Mouse (Mus musculus) heart, embryonic 12.5 days (tissue): ENCODE data around the gene Nos1. TPM values are rescaled to one million over a fixed set of nuclear protein-coding genes. Genes with fewer than 3 reads are reported as not detected.

ENCODE experiments used
- ATAC-seq: fragments of 200-750 bp; cut with Nextera tagmentation; 2 replicates; pipeline ENCODE4 v1.8.0; 2017; ENCODE audit warnings: moderate TSS enrichment, moderate library complexity; ENCODE audit not compliant: insufficient number of reproducible peaks, low FRiP score
- H3K27ac ChIP-seq: fragments of 300-500 bp; sonication (generic); 2 replicates; pipeline ENCODE4 v1.5.1; 2016; ENCODE audit warnings: mild to moderate bottlenecking, moderate library complexity; ENCODE audit not compliant: poor library complexity, severe bottlenecking
- H3K27me3 ChIP-seq: fragments of 300-500 bp; sonication (generic); replicated peaks from 2 replicates; pipeline ENCODE4 v1.6.1; 2016; ENCODE audit warnings: mild to moderate bottlenecking, moderate library complexity
- H3K36me3 ChIP-seq: fragments of 300-500 bp; sonication (generic); 2 replicates; pipeline ENCODE4 v1.6.1; 2016; ENCODE audit warnings: mild to moderate bottlenecking, moderate library complexity
- H3K4me1 ChIP-seq: fragments of 300-500 bp; sonication (generic); replicated peaks from 2 replicates; pipeline ENCODE4 v1.6.1; 2016; ENCODE audit warnings: mild to moderate bottlenecking
- H3K4me2 ChIP-seq: fragments of 300-500 bp; sonication (generic); 2 replicates; pipeline ENCODE4 v1.6.1; 2016; ENCODE audit warnings: mild to moderate bottlenecking, moderate library complexity
- H3K4me3 ChIP-seq: fragments of 300-500 bp; sonication (generic); 2 replicates; pipeline ENCODE4 v1.5.1; 2016; ENCODE audit warnings: mild to moderate bottlenecking
- H3K9ac ChIP-seq: fragments of 300-500 bp; sonication (generic); 2 replicates; pipeline ENCODE4 v1.6.1; 2016; ENCODE audit warnings: mild to moderate bottlenecking, moderate library complexity
- H3K9me3 ChIP-seq: fragments of 300-500 bp; sonication (generic); replicated peaks from 2 replicates; pipeline ENCODE4 v1.6.1; 2016; ENCODE audit warnings: mild to moderate bottlenecking, moderate library complexity
- WGBS: fragments of 180-500 bp; shearing (Covaris S2); methylation state at CpG from one replicate; pipeline ENCODE4 v1.1.7; 2016; 5-methylcytosine and 5-hydroxymethylcytosine counted together
- polyA plus RNA-seq: library from polyadenylated mRNA; unstranded; fragments of >200 nt; fragmentation: Nextera tagmentation; extraction: Ambion mirVana; gene quantifications from 2 replicates; pipeline ENCODE4 v1.2.1, GENCODE M21; 2016

The Nos1 gene
- polyA plus RNA-seq, 1 experiment from 2014 or later = 0.09 TPM

DNA sequence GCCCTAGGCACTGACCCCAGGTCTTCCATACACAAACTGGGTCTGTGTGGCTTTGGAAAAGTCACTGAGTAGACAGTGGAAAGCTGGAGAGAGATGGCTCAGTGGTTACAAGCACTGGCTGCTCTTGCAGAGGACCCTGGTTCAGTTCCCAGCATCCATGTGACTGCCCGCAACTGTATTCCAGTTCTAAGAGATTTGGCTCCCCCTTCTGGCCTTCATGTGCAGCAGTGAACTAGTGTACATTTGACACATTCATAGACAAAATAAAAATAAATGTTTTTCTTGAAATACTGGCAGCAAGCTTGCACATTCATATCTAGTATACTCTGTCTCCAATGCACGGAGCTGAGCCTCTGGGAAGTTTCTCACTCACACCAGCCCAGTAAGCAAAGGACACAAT is 147.7 kb downstream of the Nos1 start:
- Histone ChIP-seq H3K4me2 (no peak overlapping the region), H3K27me3 (peaks cover 4% of the 10 kb centered on the region; the same call in 1 of the 2 replicates)
- 89% methylated on average over 2 of the region's 2 CpGs for WGBS

DNA sequence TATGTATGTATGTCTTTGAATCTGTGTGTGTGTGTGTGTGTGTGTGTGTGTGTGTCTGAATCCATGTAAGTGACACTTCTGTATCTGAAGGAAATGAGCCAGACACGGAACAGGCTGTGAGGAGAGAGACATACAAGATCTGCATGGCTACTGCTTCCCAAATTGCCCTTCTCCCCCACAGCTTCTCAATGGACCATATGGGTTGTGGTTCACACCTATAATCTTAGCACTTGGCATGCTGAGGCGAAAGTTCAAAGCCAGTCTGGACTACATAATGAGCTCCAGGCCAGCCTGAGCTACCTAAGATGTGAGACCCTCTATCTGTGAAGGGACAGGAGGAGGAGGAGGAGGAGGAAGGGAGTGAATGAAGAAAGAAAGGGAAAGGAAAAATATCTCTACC is 151.4 kb downstream of the Nos1 start:
- Histone ChIP-seq H3K27me3 (peaks cover 24% of the 10 kb centered on the region), H3K4me2 (no peak overlapping the region), H3K4me1 (no peaks in the 10 kb centered on the region), H3K36me3 (no peaks in the 10 kb centered on the region), H3K9ac (no peak overlapping the region), H3K27ac (no peak overlapping the region), H3K9me3 (0 out of 2 replicates have a peak, but pooled peaks cover 3% of the 10 kb centered on the region), H3K4me3 (no peak overlapping the region)
- ATAC-seq = no peak
- 74% methylated on average over 2 of the region's 2 CpGs for WGBS

More for the DNA sequence above, 147.7 kb downstream of the Nos1 start:
- Histone ChIP-seq H3K9me3 (0 out of 2 replicates have a peak, but pooled peaks cover 3% of the 10 kb centered on the region), H3K4me1 (no peaks in the 10 kb centered on the region), H3K9ac (no peak overlapping the region), H3K27ac (no peak overlapping the region), H3K36me3 (no peaks in the 10 kb centered on the region), H3K4me3 (no peak overlapping the region)
- ATAC-seq = no peak

DNA sequence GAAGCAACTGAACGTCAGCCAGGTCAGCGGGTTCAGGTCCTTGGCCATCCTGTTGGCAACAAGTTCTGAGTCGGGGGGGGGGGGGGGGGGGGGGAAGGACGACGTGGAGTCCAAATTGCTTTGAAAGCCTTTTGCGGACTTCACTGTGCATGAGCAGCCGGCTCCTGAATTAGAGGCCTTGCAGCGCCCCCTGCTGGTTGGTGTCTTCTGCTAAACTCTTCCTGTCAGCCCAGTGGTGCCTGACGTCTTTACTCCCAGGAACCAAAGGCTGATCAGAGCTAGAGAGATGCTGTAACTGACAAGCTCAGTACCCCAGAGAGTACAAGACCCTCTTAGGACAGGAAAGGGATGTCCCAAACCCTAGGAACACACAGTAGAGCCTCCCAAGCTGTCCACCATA is 152.0 kb downstream of the Nos1 start:
- H3K36me3 ChIP-seq = no peaks in the 10 kb centered on the region
- H3K4me2 ChIP-seq = no peak overlapping the region
- 2% methylated on average over 9 of the region's 9 CpGs for WGBS
- 0 out of 2 replicates have a peak, but pooled peaks cover 3% of the 10 kb centered on the region for H3K9me3 ChIP-seq
- peaks cover 29% of the 10 kb centered on the region for H3K27me3 ChIP-seq
- H3K27ac ChIP-seq = no peak overlapping the region
- H3K9ac ChIP-seq = no peak overlapping the region
- no peaks in the 10 kb centered on the region for H3K4me1 ChIP-seq
- H3K4me3 ChIP-seq = no peak overlapping the region
- ATAC-seq = no peak

DNA sequence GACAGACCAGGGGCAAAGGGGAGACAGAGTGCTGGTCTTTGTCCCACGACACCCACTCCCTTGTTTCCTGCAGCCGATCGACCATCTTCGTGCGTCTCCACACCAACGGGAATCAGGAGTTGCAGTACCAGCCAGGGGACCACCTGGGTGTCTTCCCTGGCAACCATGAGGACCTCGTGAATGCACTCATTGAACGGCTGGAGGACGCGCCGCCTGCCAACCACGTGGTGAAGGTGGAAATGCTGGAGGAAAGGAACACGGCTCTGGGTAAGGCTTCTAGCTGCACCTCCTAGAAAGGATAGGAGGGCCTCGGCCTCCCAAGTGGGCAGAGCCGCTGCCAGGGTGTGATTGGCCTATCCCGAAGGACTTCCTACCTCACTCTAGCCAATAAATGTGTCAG is 155.5 kb downstream of the Nos1 start:
- Histone ChIP-seq H3K4me1 (no peaks in the 10 kb centered on the region), H3K9me3 (no peaks in the 10 kb centered on the region), H3K27me3 (peaks cover 30% of the 10 kb centered on the region), H3K36me3 (no peaks in the 10 kb centered on the region), H3K9ac (no peak overlapping the region), H3K27ac (no peak overlapping the region), H3K4me3 (no peak overlapping the region), H3K4me2 (no peak overlapping the region)
- ATAC-seq = no peak
- 64% methylated on average over 16 of the region's 16 CpGs for WGBS

DNA sequence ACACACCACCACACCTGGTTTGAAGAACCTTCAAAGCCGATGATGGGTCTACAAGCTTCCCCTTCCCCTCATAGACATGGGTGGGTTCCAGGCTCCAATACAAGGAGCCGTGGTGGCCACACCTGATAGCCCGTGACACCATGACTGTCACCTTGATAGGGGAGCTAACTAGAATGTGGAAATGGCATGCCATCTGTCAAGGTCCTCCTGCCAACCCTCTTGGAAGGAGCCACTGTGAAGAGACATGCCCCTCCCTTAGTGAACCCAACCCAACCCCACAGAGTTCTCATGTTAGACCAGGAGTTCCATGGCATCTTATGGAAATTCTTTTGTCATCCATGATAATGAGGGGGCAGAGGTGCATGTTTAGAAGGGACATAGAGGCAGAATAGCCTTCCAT is 156.4 kb downstream of the Nos1 start:
- 76% methylated on average over 3 of the region's 3 CpGs for WGBS
- H3K9ac ChIP-seq = no peak overlapping the region
- H3K4me3 ChIP-seq = no peak overlapping the region
- no peak overlapping the region for H3K27ac ChIP-seq
- H3K9me3 ChIP-seq = no peaks in the 10 kb centered on the region
- ATAC-seq = no peak
- peaks cover 26% of the 10 kb centered on the region for H3K27me3 ChIP-seq
- no peaks in the 10 kb centered on the region for H3K36me3 ChIP-seq
- no peak overlapping the region for H3K4me2 ChIP-seq
- no peaks in the 10 kb centered on the region for H3K4me1 ChIP-seq

DNA sequence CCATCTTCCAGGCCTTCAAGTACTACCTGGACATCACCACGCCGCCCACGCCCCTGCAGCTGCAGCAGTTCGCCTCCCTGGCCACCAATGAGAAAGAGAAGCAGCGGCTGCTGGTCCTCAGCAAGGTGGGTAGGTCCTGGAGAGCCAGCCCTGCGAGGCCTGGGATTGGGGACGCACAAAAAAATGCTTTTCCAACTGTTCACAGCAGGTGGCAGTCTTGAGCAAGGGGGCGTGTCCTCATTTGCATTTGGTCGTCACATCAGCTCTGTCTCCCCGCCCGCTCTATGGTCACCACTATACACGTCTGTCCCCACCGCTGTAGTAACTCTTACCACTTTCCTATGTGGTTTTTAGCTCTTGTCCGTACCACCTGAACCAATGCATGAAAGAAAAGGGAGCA is 157.3 kb downstream of the Nos1 start:
- Histone ChIP-seq H3K4me1 (no peaks in the 10 kb centered on the region), H3K27ac (no peak overlapping the region), H3K4me2 (peak overlapping the region; percentile 71), H3K9me3 (no peaks in the 10 kb centered on the region), H3K4me3 (peak overlapping the region; percentile 37), H3K9ac (no peak overlapping the region; the same call in 1 of the 2 replicates), H3K36me3 (no peaks in the 10 kb centered on the region), H3K27me3 (peaks cover 32% of the 10 kb centered on the region)
- 13% methylated on average over 14 of the region's 14 CpGs for WGBS
- peak; percentile 63 for ATAC-seq

DNA sequence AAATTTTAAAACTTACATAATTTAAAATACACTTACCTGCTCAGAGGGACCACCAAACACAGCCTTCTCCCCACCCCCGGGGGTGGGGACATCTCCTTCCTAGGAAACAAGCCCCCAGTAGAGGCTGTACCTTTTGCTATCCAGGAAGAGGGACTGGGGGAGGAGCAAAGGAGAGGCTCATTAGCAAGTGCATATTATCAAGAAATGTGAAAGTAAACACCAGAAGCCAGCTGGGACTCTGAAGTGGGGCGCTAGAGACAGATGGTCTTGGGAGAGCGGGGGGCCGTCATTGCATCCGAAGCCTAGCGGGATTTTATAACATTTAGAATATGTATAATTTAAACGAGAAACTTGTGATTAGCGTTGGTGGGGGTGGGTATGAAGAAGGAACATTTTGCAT is 158.6 kb downstream of the Nos1 start:
- Histone ChIP-seq H3K4me3 (no peak overlapping the region), H3K9ac (no peak overlapping the region), H3K27me3 (peaks cover 38% of the 10 kb centered on the region), H3K36me3 (no peaks in the 10 kb centered on the region), H3K27ac (no peak overlapping the region), H3K9me3 (no peaks in the 10 kb centered on the region), H3K4me1 (no peaks in the 10 kb centered on the region), H3K4me2 (no peak overlapping the region)
- 84% methylated on average over 8 of the region's 8 CpGs for whole genome bisulfite sequencing
- no peak for ATAC-seq

DNA sequence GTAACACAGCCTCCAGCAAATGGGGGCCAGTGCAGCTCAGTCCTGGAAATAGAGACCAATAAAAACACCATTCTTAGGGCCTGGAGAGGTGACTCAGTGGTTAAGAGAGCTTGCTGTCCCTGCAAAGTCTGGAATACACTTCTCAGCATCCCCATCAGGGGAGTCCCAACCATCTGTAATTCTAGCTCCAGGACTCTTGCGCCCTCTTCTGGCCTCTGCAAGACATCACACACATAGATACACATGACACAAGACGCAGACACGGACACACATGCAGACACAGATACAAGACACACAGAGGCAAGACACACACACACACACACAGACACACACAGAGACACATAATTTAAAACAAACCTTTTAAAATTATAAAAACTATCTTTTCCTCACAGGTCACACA is 160.7 kb downstream of the Nos1 start:
- Histone ChIP-seq H3K4me3 (no peak overlapping the region), H3K4me1 (no peaks in the 10 kb centered on the region), H3K27me3 (peaks cover 24% of the 10 kb centered on the region), H3K36me3 (no peaks in the 10 kb centered on the region), H3K9me3 (no peaks in the 10 kb centered on the region), H3K27ac (no peak overlapping the region), H3K9ac (no peak overlapping the region), H3K4me2 (no peak overlapping the region)
- ATAC-seq = no peak
- 75% methylated on average over 3 of the region's 3 CpGs for WGBS

DNA sequence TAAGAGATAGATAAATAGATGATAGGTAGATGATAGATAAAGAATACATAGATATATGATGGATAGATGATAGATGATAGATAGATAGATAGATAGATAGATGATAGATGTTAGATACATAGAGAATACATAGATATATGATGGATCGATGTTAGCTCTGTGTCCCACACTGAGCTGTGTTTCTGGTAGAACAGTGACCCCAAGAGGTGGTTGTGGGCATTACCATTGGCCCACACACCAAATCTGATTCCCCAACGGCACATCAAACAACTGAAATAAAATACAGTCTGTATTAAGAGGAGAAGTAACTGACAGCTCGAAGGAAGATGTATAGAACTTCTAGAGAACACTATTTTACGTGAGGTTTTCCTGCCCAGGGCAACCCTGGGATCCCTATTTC is 165.8 kb downstream of the Nos1 start:
- Histone ChIP-seq H3K9ac (no peak overlapping the region), H3K4me3 (no peak overlapping the region), H3K36me3 (no peaks in the 10 kb centered on the region), H3K4me2 (no peak overlapping the region), H3K9me3 (no peaks in the 10 kb centered on the region), H3K4me1 (no peaks in the 10 kb centered on the region), H3K27ac (no peak overlapping the region), H3K27me3 (peaks cover 12% of the 10 kb centered on the region)
- no peak for ATAC-seq
- WGBS = 24% methylated on average over 4 of the region's 4 CpGs

DNA sequence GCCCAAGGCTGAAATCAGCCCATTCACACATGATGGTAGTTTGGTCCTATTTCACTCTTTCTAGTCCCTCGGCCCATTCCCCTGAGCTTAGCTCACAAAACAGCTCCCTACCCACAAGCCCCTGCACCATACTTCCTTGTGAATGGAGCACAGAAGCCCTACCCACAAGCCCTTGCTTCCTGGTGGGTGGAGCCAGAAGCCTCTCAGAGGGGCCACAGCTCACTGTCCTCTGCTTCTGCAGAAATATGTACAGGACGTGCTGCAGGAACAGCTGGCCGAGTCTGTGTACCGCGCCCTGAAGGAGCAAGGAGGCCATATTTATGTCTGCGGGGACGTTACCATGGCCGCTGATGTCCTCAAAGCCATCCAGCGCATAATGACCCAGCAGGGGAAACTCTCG is 168.6 kb downstream of the Nos1 start:
- Histone ChIP-seq H3K9ac (no peak overlapping the region), H3K4me1 (no peaks in the 10 kb centered on the region), H3K27ac (no peak overlapping the region), H3K4me3 (no peak overlapping the region), H3K36me3 (no peaks in the 10 kb centered on the region), H3K4me2 (no peak overlapping the region), H3K9me3 (no peaks in the 10 kb centered on the region), H3K27me3 (no peaks in the 10 kb centered on the region)
- ATAC-seq = no peak
- WGBS = 80% methylated on average over 10 of the region's 10 CpGs

DNA sequence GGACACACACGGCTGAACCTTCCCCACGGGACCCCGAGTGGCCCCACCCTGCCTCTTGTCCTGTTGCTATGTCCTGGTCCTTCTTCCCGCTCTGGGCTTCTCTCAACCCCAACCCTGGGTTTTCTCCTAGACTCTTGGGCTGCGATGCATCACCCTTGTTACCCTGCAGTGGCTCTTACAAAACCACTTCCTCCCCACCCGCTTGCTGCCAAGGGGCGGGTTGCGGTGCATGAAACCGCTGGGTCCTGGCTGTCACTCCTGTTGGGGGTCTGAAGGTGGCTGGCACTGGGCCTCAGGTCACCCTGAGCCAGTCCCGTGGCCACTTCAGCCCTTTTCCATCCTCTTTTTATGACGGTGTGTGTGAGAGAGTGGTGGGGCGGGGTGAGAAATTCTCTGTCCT is 173.1 kb downstream of the Nos1 start:
- Histone ChIP-seq H3K4me1 (no peaks in the 10 kb centered on the region), H3K4me2 (no peak overlapping the region), H3K27me3 (peaks cover 5% of the 10 kb centered on the region; the same call in 1 of the 2 replicates), H3K4me3 (no peak overlapping the region), H3K9me3 (no peaks in the 10 kb centered on the region), H3K27ac (no peak overlapping the region), H3K9ac (no peak overlapping the region), H3K36me3 (no peaks in the 10 kb centered on the region)
- WGBS = 76% methylated on average over 12 of the region's 12 CpGs
- ATAC-seq = no peak

DNA sequence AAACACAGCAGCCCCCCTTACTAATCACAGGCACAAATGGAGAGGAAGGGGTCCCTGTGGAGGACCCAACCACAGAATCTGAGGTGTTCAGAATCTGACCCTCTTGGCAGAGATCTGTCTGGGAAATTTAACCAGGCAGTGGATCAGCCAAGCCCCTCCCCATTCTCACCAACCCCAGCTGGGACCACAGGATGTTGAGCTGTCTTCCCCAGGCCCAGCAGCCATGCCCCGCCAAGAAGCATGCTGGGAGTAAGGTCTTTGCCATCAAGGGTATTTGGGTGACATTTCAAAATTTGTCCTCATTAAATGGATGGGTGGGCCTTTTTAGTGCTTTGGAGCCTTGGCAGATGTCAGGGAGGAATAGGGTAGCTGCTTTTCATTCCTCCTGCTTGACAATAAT is 173.6 kb downstream of the Nos1 start:
- no peak overlapping the region for H3K4me2 ChIP-seq
- no peaks in the 10 kb centered on the region for H3K36me3 ChIP-seq
- WGBS = 83% methylated on average over 1 of the region's 1 CpGs
- no peak for ATAC-seq
- H3K4me1 ChIP-seq = no peaks in the 10 kb centered on the region
- H3K9ac ChIP-seq = no peak overlapping the region
- H3K27me3 ChIP-seq = peaks cover 5% of the 10 kb centered on the region; the same call in 1 of the 2 replicates
- no peak overlapping the region for H3K27ac ChIP-seq
- H3K9me3 ChIP-seq = no peaks in the 10 kb centered on the region
- no peak overlapping the region for H3K4me3 ChIP-seq
